ENCODE assay signal across 7 mouse cellular contexts in genomic region chr3:108444698-108445365, GRCm38 (mm10). TPM values are rescaled to one million over a fixed set of nuclear protein-coding genes. Genes with fewer than 3 reads are reported as not detected.
DNase-seq lines count a peak whose midpoint lies in the region; ATAC-seq and TF ChIP-seq lines count a peak whose summit lies in the region.

Gene Sars, minus strand, starts transcription at chr3:108445209.

- peak within 1 kb of the TSS; percentile 86 for H3K4me3 ChIP-seq in intestine, postnatal 0 days (ENCODE audit: low read depth, low read length)
- H3K4me3 ChIP-seq in midbrain, embryonic 12.5 days: peak within 1 kb of the TSS; percentile 84
- peak within 1 kb of the TSS; percentile 73 for H3K4me3 ChIP-seq in small intestine, adult 2 months (ENCODE audit: low read depth, low read length)

- peak; percentile 94 for ATAC-seq in intestine, postnatal 0 days
- ATAC-seq in midbrain, embryonic 12.5 days (ENCODE audit: low FRiP score, low read depth): peak; percentile 98

- under 1% methylated on average over 41 of the region's 41 CpGs for WGBS in intestine, postnatal 0 days
- WGBS in midbrain, embryonic 12.5 days: 0% methylated on average over 41 of the region's 41 CpGs
- WGBS in small intestine, adult 2 months: under 1% methylated on average over 41 of the region's 41 CpGs

- peak; percentile 85 for DNase-seq in adrenal gland, adult 8-10 months
- peak; percentile 90 for DNase-seq in embryo, embryonic 9.5 days (ENCODE audit: extremely low spot score)
- no peak for DNase-seq in gonadal fat pad, adult 2 months (ENCODE audit: low read depth)
- peak; percentile 94 for DNase-seq in left cerebral cortex, postnatal 4 days

- intact Hi-C loops in left cerebral cortex, postnatal 4 days (cut with DNase I): loop anchor here (10.0 kb wide), 1 partner anchor 110 kb away; no protein-coding TSS in a partner anchor

- H3K4me1 ChIP-seq in intestine, postnatal 0 days (replicated peaks; ENCODE audit: control insufficient read depth, insufficient read depth, low read length): peaks cover 6% of the 10 kb centered on the region; the same call in 1 of the 2 replicates
- H3K4me1 ChIP-seq in midbrain, embryonic 12.5 days: peaks cover 41% of the 10 kb centered on the region
- H3K4me1 ChIP-seq in small intestine, adult 2 months (ENCODE audit: control insufficient read depth, insufficient read depth, insufficient read length, low read length): no peaks in the 10 kb centered on the region; the same call in 1 of the 2 replicates

- no peaks in the 10 kb centered on the region for H3K9me3 ChIP-seq in intestine, postnatal 0 days (ENCODE audit: control insufficient read depth)
- no peaks in the 10 kb centered on the region for H3K9me3 ChIP-seq in midbrain, embryonic 12.5 days

- H3K27me3 ChIP-seq in intestine, postnatal 0 days (replicated peaks; ENCODE audit: control insufficient read depth, insufficient read depth, low read length): no peaks in the 10 kb centered on the region
- no peaks in the 10 kb centered on the region; the same call in 1 of the 2 replicates for H3K27me3 ChIP-seq in midbrain, embryonic 12.5 days
- H3K27me3 ChIP-seq in small intestine, adult 2 months (ENCODE audit: control insufficient read depth, insufficient read depth, low read length): no peaks in the 10 kb centered on the region

- peak; percentile 41; the same call in 1 of the 2 replicates for TF ChIP-seq POLR2A in small intestine, adult 2 months (IDR thresholded peaks at IDR 0.05; ENCODE audit: low read depth, low read length)

- H3K9ac ChIP-seq in intestine, postnatal 0 days (ENCODE audit: low read depth, low read length): peak within 1 kb of the TSS; percentile 66
- H3K9ac ChIP-seq in midbrain, embryonic 12.5 days (replicated peaks): peak within 1 kb of the TSS; percentile 84

- H3K27ac ChIP-seq in intestine, postnatal 0 days (ENCODE audit: low read depth, low read length): peak within 1 kb of the TSS; percentile 82
- H3K27ac ChIP-seq in midbrain, embryonic 12.5 days (replicated peaks): peak within 1 kb of the TSS; percentile 87
- peak within 1 kb of the TSS; percentile 78 for H3K27ac ChIP-seq in small intestine, adult 2 months (ENCODE audit: insufficient read depth, low read depth, low read length)

- peak; percentile 51 for TF ChIP-seq CTCF in intestine, postnatal 0 days (IDR thresholded peaks at IDR 0.05; ENCODE audit: low read depth)
- no peak for TF ChIP-seq CTCF in small intestine, adult 2 months (IDR thresholded peaks at IDR 0.05; ENCODE audit: extremely low read depth, insufficient read length, insufficient replicate concordance, low read depth, low read length)

- H3K36me3 ChIP-seq in intestine, postnatal 0 days (ENCODE audit: control insufficient read depth, insufficient read depth): no peaks in the 10 kb centered on the region
- H3K36me3 ChIP-seq in midbrain, embryonic 12.5 days: peaks cover 6% of the 10 kb centered on the region; the same call in 1 of the 2 replicates
- H3K36me3 ChIP-seq in small intestine, adult 2 months (ENCODE audit: control insufficient read depth, insufficient read depth, low read length): no peaks in the 10 kb centered on the region; the same call in 1 of the 2 replicates

- peak within 1 kb of the TSS; percentile 81 for H3K4me2 ChIP-seq in intestine, postnatal 0 days (replicated peaks; ENCODE audit: low read depth)
- peak within 1 kb of the TSS; percentile 92 for H3K4me2 ChIP-seq in midbrain, embryonic 12.5 days (replicated peaks)

RNA-seq across cellular contexts. Expression of gene Sars, which starts in this region (rescaled TPM):
- 100 to 1,000 TPM; 183 to 191 (median 186) TPM for total RNA-seq in adrenal gland, adult 8-10 months (2022)
- 55.8 and 63.1 TPM in 2 replicates for polyA plus RNA-seq in gonadal fat pad, adult 2 months (2012; rRNA removed)
- 99.5 and 106 TPM in 2 replicates for polyA plus RNA-seq in intestine, postnatal 0 days (2015; fragmentation: Nextera tagmentation; extraction: Ambion mirVana)
- 100 to 1,000 TPM; 194 to 199 TPM for total RNA-seq in left cerebral cortex, postnatal 4 days (2021)
- 184 and 192 TPM in 2 replicates for polyA plus RNA-seq in midbrain, embryonic 12.5 days (2016; fragmentation: Nextera tagmentation; extraction: Ambion mirVana)
- 11.7 and 28.1 TPM in 2 replicates for polyA plus RNA-seq in small intestine, adult 2 months (2012; rRNA removed)
